Mouse (Mus musculus): ENCODE measurements around the gene Pes1.
"Not testable (repeated sequence)": the region's sequence is repeated elsewhere in the genome, so short reads cannot be mapped to it uniquely, and the experiment has no call there.

Pes1 gene

DNA sequence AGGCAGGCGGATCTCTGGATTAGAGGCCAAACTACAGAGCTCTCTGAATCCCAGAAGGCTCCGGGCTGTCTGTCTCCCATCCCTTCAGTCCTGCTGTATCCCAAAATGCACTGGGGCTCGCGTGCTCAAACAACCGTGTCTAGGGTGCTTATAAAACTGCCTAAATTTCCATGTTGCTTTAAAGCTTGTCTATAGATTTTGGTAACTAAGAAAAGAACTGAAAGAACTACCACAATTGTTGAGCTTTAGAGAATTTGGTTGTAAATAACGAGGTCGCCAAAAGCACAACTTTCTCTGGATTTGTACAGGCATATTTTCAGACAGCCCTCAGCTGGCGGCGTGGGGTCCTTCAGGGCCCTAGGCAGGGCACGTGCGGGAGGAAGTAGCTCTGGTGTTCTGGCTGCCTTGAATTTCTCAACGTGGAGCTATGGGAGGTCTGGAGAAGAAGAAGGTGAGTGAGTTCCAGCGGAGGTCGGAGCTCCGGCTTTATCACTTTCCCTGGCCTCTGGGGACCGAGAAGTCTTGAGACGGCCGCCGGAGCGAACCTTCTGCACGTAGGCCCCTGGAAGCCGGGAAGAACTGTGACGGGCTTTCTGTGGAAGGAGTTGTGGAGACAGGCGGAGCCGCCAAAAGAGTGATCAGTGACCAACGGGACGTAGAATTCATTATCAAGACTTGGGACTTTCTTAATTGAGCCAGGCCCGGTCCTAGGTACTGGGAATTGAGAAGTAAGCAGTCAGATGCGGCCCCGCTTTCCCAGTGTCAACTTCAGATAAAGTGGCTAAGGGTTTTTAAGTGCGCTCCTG, at the start of gene Pes1:
TSS of gene Pes1 (plus strand) at position 366 of the 806 bp plus-strand sequence.
- DNase-seq: peak; percentile 79

DNA sequence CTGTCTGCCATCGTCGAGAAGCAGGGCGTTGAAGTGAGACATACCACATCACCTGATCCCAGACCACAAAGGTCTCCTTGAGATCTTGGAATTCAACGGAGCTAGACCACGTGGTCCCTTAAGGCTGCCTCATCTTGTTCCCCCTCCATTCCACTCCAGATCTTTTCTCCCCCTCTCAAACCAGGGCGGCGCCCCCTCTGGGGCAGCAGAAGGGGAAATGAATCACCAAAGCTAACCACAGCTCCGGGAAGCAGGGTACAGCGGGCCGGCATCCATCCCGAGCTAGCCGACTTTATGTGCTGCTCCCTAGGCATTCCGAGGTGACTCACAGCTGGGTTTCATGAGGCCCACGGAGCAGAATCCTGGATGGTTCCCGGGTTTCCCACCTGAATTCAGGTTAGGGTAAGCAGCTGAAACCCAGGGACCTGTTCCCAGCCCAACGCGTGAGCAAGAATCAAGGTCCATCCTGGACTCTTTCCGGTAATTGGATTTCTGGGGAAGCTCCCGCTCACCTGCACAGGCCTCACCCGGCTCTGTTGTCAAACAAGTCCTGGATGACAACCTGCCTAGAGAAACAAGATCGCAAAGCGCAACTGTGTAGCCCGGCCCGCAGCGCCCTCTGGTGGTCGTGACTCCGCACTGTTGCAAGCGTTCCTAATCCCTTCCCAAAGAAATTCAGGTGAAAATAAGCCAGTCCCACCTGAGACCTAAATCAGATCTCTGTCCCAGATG, 49.5 kb upstream of the Pes1 start, which contains the start of gene Slc35e4:
TSS of gene Slc35e4 (minus strand) at position 556 of the 732 bp plus-strand sequence.
- peak; percentile 75 for DNase-seq

DNA sequence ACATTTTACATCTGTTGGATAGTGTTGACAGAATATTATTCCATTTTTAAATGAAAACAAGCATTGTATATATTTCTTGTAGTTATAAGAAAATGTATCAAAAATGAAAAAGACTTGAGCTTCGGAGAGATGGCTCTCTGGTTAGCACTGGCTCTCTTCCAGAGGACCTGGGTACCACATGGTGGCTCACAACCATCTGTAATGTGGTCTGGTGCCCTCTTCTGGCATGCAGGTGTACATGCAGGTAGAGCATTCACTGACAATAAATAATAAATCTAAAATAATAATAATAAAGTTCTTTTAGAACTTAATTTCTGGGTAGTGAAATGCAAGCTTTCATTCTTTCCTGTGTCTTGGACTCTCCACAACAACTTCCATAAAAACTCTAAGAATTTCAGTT, 45.0 kb upstream of the Pes1 start:
- no peak for DNase-seq

- no peak for DNase-seq
These were observed 43.3 kb upstream of the Pes1 start for GRCm38 (mm10) chr11:3920476-3920875.

- DNase-seq: peak; percentile 39
These were observed 42.4 kb upstream of the Pes1 start for GRCm38 (mm10) chr11:3921281-3921850.

DNA sequence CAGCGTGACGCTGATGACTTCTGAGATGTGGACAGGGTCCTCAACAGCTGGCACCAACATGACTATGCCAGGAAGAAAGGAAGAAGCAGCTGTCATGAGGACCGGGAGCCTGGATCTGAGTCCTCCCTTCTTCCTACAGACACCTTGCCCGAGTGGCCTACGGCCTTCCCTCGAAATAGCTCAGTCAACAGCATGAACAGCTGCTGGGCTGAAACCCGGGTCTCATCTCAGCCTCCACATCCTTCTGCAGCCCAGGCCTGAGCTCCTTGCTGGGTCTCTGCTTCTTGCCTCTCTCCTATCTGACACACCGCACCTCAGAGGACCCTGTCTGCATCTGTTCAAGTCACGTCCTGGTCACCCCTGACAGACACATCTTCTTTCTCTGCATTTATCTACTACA, 41.7 kb upstream of the Pes1 start:
- DNase-seq: no peak

DNA sequence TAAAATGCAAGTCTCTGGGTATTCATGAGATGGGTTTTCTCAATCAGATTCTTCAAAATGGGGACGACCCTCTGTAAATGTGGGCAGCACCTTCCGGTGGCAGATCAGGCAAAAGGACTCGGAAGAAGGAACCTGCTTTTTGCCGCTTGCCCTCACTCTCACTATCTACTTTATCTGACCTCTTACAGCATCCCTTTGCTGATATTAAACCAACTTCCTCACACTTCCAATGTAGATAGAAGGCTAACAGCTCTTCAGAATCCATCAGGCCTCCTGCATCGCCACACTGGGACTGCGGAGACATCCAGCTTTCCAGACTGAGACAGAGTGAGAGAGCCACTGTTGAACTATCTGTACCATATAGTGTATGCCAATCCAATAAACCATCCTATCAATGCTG, 41.0 kb upstream of the Pes1 start:
- DNase-seq: no peak

DNA sequence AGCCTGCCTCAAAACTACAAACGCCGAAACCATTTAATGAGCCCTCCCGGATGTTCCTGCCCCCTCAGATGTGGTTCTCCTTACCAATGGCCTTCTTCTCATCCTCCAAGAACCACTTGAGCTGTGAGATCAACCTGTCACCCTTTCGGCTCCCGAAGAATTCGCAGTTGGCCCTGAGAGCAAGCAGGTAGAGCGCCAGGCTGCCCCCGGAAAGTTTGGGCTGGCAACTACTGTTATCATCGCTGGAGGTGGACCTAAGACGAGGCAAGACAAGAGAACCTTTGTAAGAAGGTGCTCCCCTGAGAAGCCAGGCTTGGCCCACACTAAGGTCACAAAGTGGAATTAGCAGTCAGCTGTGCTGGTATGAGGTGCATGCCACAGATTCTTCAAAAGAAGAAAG, 37.9 kb upstream of the Pes1 start:
- no peak for DNase-seq

- no peak for DNase-seq
These were observed 33.8 kb upstream of the Pes1 start for GRCm38 (mm10) chr11:3930019-3930418.

DNA sequence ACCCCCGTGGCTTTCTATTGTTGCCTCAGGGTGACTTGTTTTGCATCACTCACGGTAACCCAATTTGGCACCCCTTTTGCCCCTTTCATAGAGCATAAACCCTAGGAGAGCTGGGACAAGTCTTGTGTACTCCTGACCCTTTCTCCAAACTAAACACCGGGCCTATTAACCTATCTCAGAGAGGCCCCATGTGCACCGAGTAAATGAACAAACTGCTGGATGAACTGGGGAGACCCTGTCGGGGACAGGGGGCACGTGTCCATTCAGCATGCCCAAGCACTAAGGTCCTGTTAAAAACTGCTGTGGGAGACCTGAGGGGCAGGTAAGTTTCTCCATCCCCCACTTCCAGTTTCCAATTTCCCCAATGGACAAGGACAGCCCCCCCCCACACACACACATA, 32.8 kb upstream of the Pes1 start:
- DNase-seq: no peak

GRCm38 (mm10) chr11:3931511-3932211, 32.1 kb upstream of the Pes1 start, which contains the start of gene Tcn2:
TSS of gene Tcn2 (minus strand) at chr11:3932159.
- DNase-seq: peak; percentile 67

DNA sequence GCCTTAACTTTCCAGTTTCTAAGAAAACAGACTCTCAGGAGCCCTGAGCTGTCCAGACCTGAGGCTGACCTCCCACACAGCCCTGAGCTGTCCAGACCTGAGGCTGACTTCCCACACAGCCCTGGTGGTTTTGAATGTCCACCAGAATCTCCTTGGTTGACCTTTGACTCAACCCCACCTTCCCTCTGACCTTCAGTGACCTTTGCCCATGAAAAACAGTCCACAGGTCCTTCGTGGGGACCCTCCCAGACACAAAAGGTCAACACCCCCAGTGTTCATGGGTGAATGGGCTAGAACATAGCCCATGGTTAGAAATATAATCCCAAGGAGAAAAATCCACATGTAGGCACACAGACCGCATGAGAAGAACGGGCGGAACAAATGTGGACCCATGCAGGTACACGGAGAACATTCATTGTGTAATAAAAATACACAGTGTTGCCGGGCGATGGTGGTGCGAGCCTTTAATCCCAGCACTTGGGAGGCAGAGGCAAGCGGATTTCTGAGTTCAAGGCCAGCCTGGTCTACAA, 30.0 kb upstream of the Pes1 start:
- DNase-seq: no peak

- no peak for DNase-seq
These were observed 28.6 kb upstream of the Pes1 start for GRCm38 (mm10) chr11:3935135-3935534.

- no peak for DNase-seq
These were observed 27.5 kb upstream of the Pes1 start for GRCm38 (mm10) chr11:3936318-3936717.

- no peak for DNase-seq
These were observed 26.4 kb upstream of the Pes1 start for GRCm38 (mm10) chr11:3937321-3937874.

DNA sequence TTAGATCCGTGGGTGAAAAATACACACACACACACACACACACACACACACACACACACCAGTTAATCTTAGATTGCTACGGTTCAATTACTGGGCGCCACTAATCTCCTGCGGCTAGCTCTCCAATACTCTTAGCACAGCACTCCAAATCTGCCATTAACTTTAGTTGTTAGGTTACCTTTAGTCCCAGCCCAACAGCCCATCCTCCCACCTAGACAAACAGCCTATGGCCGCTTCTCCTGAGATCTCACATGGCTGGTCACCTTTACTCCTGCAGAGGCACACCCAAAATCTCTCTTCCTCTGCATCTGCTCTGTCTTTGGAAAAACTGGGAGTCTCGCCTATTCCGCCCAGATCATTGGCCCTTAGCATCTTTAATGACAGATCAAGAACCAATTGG, 22.4 kb upstream of the Pes1 start:
- no peak for DNase-seq

GRCm38 (mm10) chr11:3946386-3946785, 17.4 kb upstream of the Pes1 start:
- no peak for DNase-seq

DNA sequence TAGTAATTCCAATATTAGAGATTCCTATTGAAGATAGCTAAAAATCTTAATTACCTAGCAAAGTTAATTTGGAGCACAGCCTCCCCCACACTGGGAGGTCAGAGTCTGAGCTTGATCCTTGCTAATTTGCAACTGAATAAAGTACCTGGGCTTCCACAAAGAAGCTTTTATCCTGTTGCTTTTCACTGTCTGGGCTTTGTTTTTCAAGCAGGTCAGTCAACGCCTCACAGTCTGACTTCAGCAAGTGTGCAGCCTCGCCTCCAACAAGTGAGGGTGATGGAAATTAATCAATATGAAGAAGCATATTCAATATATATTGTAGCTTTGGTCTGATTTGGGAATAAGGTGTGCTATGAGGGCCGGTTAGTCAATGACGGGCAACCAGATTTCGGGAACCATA, 8.9 kb upstream of the Pes1 start:
- not testable (repeated sequence) for DNase-seq

GRCm38 (mm10) chr11:3955371-3955770, 8.4 kb upstream of the Pes1 start:
- DNase-seq: not testable (repeated sequence)

DNA sequence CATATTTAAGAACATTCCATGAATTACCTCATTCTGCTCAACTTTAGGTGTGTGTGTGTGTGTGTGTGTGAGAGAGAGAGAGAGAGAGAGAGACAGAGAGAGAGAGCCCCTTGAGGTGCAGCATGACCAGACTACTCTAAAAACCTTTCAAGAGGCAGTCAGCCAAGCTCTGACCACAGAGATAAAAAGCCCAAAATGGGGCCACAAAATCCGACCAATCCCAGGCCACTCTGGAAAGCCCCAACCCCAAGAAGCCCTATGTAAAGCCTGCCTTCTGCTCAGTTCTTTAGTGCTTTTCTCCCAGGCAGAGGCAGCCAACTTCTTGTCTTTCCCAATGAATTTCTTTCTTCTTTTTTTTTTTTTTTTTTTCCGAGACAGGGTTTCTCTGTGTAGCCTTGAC, 2.9 kb upstream of the Pes1 start:
- DNase-seq: no peak

DNA sequence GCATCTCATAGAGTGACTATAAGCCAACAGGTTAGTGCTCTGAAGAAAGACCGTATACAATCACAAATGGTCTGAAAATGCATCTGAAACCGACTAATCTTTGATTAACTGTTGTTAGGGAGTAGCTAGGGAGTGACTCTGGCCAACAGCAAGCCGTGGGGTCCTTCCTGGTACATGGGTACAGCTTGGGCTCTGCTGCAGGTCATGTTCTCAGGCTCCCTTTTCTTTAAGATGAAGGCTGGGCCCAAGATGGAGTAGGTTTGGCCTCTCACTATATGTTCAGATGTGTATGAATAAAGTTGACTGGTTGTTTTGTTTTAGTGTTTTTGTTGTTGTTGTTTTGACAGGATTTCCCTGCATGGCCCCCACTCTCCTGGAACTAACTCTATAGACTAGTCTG, 2.0 kb upstream of the Pes1 start:
- DNase-seq: no peak

GRCm38 (mm10) chr11:3963155-3963554, 620 bp upstream of the Pes1 start:
- no peak for DNase-seq
